Mouse (Mus musculus) layer of hippocampus, postnatal 10 days (tissue): ENCODE results near the gene Mcoln3. TPM values are rescaled to one million over a fixed set of nuclear protein-coding genes. Genes with fewer than 3 reads are reported as not detected.

ENCODE experiments used
- DNase-seq, 2 experiments: peaks; one replicate each; pipeline ENCODE4 v3.0.0; 2021; ENCODE audit warnings: low spot score in 2 of 2
- total RNA-seq, 2 experiments: library from RNA; stranded (reverse); gene quantifications; 2 replicates each; pipeline ENCODE4 v1.2.3; 2021

Gene Mcoln3
- total RNA-seq, 2 experiments from 2014 or later = not detected

DNA sequence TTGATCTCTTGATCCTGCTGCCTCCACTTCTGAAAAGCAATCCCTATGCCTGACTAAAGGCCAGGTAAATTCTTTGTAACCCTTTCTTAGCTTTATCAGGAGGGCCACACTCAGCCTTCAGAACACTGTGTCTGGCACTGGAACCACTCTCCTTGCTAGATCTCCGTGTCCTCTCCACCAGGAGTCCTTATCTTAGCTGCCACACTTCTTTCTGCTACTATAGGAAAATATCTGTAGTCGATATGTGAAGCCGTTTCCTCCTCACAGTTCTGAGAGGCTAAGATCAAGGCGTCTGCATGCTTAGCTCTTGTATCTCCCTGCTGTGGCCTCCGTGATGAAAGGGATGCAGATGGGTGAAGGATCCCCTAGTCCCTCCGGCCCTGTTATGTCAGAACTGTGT lies 10.0 kb downstream of the Mcoln3 start:
- no peak for DNase-seq

DNA sequence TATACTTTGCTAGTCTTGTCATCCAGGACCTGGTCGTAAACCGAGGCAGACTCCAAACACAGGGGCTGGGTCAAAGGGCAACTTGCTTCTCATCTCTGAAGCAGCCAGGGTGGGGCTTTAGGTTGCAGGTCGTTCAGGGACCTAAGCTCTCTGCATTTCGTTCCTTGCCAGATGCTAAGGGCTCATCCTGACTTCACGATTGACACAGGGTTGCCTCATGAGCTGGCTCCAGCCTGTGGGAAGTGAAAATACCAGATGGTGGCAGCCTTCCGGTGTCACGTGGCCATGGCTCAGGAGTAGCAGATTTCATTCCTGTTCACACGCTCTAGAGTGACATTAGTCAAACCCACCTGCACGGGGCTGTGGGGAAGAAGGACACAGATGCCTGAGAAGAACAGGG lies 17.6 kb downstream of the Mcoln3 start:
- DNase-seq = no peak

DNA sequence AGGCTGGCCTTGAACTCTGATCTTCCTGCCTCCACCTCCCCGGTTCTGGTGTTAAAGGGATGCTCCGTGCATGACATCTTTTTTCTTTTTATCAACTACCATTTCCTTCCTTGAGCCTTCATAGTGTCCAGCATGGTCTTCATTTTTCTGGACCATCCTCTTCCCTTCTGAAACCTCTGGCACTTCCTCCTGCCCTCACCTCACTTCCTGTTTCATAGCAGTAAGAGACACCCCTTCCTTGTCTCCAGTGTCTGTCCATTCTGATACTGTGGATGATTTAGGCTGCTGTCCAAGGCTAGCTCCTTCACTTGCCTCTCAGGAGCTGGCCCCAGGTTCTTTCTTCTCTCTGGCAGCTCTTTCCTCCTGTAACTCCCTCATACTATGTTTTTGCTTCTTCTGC lies 18.2 kb downstream of the Mcoln3 start:
- no peak for DNase-seq

DNA sequence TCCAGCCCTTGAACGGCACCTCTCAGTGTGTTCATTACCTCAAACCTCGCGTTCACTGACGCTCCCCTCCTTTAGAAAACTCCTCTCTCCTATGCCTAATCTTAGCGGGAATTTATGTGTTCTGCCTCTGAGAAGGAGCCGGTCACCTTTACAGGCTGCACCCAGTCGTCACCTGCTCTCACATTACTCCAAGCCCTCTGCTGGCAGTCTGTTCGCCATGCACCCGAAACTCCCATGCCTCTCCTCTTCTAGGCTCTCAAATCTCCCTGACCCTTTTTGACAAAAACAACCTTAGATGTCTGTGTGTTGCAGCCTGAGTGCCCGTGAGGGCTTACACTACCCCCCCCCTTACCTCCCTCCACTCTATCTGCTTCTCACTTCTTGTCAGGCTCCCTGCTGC lies 19.2 kb downstream of the Mcoln3 start:
- no peak for DNase-seq

DNA sequence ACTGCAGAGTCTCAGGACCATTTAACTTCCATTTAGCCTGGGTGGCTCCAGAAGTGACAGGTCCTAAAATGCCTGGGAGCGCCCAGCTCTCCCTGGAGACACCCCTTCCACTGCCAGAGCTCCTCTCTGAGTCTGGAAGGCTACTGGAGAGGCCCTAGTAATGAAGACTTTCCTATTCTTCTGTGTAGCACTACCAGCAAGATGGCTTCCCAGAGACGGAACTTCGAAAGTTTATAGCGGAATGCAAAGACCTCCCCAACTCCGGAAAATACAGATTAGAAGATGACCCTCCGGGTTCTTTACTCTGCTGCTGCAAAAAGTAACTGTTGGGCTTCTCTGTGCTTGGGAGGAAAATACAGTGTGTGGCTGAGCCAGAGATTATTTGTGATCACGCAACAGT lies 23.0 kb downstream of the Mcoln3 start:
- no peak for DNase-seq

DNA sequence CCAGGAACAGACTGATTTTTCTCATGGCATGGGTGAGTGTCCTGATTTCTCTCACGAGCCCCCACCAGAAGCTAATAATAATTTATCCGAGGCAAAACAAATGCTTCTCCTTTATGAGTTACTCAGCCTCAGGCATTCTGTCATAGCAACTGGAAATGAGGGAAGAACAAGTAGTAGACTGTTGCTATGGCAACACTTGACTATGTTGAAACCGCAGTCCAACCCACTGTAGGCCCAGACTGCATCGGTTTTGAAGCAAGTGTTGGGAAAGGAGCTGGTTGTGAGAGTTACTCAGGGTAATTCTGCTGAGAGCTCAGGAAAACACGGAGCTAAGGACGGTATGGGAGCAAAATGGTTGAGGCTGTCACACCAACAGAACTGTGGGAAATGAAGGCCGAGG lies 25.3 kb downstream of the Mcoln3 start:
- no peak for DNase-seq

DNA sequence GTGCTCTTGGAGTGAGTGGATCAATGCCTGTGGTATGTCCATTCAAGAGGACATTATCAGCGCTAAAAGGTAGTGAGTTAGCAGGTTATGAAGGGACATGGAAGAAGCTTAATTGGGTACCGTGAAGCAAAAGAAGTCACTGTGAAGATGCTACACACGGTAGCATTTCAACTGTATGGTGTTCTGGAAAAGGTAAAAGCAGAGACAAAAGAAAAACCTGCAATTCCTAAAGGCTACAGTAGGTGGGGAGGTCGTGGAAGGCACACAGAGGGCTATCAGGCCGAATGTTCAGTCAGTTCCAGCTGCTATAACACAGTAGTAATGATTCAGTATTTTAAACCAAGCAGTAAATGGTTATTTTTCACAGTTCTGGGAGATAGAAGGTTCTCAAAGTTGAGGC lies 28.3 kb downstream of the Mcoln3 start:
- no peak for DNase-seq

DNA sequence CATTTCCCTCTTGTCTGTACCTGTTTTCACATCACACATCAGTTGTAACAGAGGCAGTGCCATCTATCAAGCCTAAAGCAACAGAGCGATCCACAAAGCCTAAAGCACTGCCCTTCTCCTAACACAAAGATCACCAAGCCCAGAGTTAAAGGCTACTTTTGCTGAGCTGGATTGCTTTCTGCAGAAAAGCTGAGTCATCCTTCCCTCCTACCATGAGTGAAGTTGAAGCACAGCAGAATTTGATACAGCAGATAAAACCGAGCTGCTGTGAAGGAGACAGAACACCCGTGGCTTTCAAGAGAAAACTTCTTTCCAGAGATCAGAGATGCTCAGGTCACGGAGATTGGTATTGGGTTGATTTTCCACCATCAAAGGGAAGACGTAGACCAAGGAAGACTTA lies 28.9 kb downstream of the Mcoln3 start:
- DNase-seq = no peak

DNA sequence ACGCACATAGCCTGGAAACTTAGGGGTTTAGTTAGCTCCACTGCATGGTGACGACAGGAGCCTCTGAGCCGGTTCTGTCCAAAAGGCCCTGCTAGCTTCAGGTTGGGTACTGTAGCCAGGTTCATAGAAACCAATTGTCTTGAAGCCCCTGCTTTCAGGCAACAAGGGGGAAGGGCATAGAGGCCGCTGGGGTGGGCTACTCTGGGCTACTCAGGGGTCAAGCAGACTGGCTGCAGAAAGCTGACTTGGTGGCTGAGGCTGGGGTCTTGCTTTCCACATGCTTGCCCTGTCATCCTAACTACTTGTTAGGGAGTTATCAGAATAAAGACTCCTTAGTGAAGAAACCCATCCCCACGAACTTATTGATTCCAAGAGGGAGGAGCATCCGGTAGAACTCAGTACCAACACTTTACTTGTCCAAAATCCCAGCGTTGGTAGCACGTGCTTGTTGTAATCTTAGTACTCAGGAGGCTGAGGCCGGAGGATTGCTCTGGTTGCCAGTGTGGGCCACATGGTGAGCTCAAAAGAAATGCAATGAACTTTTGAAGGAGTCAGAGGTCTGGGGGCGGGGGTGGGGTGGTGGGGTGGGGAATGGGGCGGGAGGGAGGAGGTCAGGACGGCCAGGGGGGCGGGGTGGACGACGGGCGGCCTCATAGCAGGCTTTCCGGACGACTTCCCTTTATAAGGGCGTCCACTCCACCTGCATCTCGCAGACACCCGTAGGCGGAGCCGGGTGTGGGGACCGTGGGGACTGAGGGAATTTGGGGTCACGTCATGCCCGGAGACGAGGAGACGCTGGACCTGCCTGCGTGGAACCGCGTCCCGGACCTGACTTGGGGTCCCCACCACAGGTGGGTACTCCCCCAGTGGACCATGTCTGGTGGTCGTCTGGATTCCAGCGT lies 32.2 kb downstream of the Mcoln3 start, which contains the start of gene Mcoln2:
TSS of gene Mcoln2 (plus strand) at position 678 of the 902 bp plus-strand sequence.
- no peak for DNase-seq

DNA sequence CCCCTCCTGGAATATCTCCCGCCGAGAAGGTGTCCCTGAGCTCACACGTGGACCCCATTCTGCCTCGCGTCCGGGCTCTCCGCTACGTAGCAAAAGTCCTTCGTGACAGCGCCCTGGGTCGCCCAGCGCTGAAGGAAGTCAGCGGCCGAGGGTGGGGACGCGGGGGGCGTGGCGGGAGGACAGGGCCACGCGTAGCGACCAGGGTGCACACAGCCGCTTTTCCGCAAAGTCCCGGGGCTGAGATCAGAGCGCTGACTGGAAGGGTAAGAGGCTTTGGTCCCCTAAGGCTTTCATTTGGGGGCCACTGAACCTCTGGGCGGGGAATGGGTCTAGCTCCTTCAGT lies 32.8 kb downstream of the Mcoln3 start:
- no peak for DNase-seq

DNA sequence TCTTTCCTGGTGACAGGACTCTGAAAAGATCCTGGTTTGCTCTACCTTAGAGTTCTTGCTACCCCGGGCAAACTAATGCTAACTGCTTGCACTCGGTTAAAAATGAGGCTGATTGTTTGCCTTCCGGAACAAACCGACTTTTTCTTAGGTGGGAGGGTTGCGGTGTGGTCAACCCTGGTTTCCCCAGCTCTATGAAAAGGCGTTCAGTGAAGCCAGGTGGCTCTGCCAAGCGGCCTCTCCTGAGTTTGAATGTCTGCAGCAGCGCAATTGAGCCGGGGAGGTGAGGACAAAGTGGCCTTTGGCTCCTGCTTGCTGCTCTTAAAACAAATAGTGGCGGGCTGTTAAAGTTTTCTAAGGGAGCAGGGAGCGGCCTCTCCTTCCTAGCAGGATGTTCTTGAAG lies 33.3 kb downstream of the Mcoln3 start:
- no peak for DNase-seq

DNA sequence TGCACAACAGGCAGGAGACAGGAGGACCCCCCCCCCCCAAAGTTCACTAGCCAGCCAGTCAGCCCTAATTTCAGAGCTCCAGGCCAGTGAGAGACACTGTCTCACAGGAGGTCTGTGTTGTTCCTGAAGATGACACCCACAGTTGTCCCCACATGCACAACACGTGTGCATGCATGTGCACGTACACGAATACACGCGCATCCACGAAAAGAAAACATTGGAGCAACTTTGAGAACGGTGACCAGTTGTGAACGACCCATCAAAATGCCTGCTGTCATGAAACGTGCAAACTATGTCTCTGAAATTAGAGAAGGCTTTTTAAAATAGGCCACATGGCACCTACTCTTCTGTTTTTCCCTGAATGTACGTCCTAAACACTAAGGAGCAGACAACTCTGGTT lies 34.1 kb downstream of the Mcoln3 start:
- DNase-seq = no peak

DNA sequence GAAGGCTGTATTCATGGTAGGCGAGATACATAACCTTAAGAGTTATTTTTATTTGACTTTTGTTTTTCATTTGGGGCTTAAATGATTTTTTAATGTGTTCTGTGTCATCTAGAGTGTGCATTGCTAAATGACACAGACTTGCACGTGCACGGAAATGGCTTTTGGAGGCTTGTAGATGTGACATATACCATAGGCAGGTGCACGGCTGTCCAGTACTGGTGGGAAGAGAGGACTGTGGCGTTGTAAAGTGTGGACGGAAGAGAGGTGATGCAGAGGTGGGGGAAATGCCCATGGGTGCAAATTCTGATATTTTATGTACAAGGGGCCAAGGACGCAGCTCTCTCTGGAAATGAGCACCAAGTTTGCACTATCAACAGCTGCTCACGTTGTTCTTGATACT lies 34.5 kb downstream of the Mcoln3 start:
- no peak for DNase-seq

DNA sequence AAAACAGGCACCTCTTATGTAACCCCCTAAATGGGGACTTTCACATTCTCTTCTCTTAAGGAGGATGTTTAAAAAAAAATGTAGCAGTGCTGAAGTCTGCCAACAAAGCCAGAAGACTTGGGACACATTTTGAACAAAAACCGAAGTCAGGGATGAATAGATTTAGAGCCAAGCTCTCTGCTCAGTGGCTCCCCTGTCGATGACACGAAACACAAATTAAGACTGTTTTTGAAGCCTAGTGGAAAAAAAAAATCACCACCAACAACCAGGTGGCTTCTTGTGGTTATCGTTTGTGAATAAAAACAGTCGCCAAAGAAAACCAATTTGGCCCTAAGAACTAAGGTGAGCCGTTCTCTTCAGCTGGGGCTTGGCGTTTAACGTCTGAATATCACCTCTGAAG lies 35.1 kb downstream of the Mcoln3 start:
- DNase-seq = no peak

DNA sequence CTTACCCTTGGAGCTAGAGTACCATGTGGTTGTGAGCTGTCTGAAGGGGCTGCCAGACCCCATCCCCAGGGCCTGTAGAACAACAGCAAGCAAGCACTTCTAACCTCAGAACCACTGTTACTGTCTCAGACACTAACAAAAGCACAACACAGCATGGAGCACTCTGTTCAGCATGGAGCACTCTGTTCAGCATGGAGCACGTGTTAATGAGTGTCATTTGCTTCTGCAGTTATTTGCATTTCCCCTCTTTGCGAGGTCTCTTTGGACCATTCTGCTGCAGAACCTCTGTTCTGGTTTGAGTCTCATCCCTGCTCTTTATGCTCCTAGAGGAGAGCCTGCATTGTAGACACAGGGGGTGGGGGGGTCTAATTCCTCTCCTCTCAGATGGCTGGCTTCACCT lies 35.7 kb downstream of the Mcoln3 start:
- no peak for DNase-seq

DNA sequence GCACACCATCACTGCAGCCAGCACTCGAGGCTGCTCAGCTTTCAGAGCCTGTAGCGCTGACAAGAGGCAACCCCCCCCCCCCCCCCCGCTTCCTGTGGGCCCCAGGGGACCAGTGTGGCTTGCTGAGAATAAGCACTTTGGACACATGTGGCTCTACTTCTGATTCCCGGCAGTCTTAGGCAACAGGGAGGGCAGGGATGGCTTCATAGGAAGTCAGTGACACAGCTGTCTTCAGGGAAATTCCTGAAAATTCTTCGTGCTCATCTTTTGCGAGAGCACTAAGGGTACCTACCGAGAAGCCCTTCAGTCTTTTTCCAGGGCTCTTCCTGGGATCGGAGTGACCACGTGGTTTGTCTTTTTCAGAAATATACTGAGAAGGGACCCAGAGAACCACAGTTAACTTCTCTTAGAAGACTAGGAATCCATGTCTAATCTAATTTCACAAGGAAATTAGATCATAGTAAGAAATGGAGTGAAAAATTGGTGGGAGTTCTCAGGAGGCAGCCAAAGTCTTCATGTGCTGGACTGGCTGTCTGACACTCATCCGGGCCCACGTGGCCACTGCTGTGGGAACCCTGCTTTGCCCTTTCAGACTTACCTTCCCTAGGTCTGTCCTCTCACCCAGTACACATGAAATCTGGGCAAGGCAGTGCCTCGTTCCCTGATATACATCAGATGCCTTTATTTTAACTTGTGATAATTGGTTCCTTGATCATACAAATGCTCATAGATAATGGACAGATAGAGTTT lies 36.8 kb downstream of the Mcoln3 start:
- DNase-seq = no peak

DNA sequence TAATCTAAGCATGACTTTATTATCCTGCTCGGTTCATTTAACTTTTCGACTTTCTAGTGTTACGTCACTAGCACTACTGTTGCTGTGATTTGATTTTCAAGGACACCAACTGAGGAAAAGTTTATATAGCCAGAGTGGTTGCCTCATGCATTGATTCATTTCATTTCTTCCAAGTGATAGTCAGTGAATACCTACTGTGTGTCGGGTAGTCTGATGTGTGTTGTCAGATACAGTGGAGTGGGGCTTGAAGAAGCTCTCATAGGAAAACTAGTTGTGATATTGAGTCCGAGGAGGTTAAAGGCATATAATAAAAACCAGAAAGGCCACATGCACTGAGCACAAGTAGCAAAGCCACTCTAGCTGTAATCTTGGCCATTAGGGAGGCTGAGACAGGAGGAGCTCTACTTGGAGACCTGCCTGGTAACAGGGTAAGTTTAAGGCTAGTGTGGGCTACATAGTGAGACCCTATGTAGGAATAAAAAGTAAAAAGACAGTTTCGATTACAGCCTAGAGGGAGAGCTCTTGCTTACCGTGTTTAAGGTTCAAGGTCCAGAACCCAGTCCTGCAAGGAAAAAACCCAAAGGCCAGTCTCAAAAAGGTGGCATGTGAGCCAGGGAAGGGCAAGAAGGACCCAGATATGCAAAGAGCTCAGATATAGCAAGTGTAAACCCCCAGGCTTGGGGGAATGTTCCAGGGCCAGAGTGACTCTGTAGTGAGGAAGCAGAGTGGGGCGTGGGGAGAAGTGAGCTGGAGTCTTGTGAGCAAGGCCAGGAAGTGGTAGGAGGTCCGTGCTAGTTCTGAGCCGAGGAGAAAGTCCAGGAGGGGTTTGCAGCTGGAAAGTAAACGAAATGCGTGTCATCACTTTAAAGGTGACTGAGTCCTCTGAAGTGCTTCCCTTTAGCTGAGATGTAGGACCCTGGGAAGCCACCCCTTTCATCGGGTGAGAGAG lies 38.7 kb downstream of the Mcoln3 start:
- no peak for DNase-seq

DNA sequence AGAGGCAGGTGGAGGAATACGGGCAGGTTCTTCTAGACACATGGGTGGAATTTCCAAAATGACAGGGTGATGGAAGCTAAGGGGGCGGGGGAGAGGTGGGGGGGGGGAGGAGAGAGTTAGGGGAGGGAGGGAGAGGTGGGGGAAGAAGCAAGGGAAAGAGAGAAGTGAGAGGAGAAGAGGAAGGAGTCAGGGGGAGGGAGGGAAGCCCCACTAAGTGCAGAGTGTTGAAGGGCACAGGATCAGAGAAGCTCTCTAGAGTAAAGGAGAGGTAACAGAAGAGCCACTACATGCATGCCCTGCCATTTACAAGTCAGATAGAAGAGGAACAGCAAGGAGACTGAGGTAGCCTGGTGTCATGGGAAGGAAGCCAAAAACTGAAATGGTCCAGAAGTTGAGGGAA lies 39.6 kb downstream of the Mcoln3 start:
- no peak for DNase-seq

DNA sequence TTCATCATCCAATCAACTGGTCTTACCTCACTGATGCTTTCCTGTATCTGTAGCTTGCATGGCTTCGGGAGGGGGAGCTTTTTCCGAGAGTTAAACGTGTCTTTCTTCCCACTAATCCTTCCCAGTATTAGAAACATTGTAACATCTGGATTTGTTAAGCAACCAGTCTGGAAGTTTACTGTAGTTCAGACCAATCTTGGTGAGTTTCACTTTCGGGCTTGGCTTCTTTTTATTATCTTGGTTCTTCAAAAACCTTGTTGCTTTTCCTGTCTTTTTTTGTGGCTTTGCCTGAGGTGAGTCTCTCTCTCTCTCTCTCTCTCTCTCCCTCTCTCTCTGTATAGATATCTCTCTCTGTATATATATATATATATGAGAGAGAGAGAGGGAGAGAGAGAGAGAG lies 40.8 kb downstream of the Mcoln3 start:
- no peak for DNase-seq

DNA sequence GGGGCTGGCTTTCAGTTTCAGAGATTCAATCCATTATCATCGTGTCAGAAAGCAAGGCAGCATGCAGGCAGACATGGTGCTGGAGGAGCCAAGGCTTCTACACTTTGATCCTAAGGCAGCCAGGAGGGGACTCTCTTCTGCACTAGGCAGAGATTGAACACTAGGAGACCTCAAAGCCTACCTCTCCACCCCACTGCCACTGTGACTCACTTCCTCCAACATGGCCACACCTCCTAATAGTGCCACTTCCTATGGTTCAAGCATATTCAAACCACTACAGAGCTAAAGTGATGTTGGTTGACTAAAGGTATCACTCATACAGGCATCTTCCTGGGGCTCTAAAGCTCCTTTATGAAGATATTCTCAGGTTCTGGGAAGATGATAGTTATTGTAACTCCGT lies 42.1 kb downstream of the Mcoln3 start:
- DNase-seq = no peak

DNA sequence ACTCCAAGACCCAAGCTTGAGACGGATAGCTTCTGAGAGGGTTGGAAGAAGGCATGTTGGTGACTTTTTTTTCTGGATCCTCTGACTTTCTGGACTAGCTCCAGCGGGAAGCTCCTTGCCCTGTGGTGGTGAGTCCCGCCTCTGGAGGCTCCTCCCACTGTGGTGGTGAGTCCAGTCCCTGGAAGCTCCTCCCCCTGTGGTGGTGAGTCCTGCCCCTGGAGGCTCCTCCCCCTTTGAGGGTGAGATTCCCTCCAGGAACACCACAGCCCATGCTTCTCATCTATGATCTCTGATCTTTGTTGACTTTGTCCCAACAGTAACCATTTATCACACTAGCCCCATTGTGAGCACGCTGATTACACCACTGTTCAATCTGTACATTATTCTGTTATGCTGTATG lies 44.9 kb downstream of the Mcoln3 start:
- DNase-seq = no peak

DNA sequence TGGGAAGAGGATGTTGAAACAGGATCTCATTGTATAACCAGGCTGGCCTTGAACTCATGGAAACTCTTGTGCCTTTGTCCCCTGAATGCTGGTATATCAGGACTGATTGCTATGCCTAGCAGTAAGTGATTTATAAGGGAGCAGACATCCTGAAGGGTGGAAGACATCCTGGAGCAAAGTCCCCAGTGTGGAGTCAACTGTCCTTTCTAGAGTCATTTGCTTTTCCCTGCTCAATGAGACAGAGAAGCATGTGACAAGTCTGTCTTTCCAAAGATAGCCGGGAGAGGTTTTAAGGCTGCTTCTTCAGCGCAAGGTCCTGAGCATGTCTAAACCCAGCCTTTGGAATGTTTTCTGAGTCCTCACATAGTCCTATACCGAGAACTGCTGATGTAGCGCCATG lies 52.1 kb downstream of the Mcoln3 start:
- DNase-seq = no peak
